Mouse (Mus musculus) neural tube, embryonic 14.5 days (tissue): ENCODE data around the gene Ccdc144b. TPM values are rescaled to one million over a fixed set of nuclear protein-coding genes. Genes with fewer than 3 reads are reported as not detected.

Experiments
- polyA plus RNA-seq: library from polyadenylated mRNA; unstranded; fragments of >200 nt; fragmentation: Nextera tagmentation; extraction: Ambion mirVana; gene quantifications from 2 replicates; pipeline ENCODE4 v1.2.1, GENCODE M21; 2014

The Ccdc144b gene
- polyA plus RNA-seq, 1 experiment from 2014 or later = not detected

Other genes with a start within 250 kb of the Ccdc144b start
- 90.8 and 106 TPM in 2 replicates for gene Dcun1d1, start 116.1 kb downstream of the Ccdc144b start, polyA plus RNA-seq
- 32.1 and 33.7 TPM in 2 replicates for gene Mccc1, start 52.9 kb downstream of the Ccdc144b start, polyA plus RNA-seq
- gene Acad9, start 12.4 kb upstream of the Ccdc144b start, polyA plus RNA-seq = 82.9 and 90.6 TPM in 2 replicates
- 18.6 and 24.2 TPM in 2 replicates for gene D3Ertd254e, start 97.5 kb upstream of the Ccdc144b start, polyA plus RNA-seq
- 1.3 and 2.5 TPM in 2 replicates for gene Qrfpr, start 168.8 kb upstream of the Ccdc144b start, polyA plus RNA-seq